Mouse (Mus musculus) naive thymus-derived CD4-positive, alpha-beta T cell, adult 2 months (primary cell): Measurements from ENCODE around the gene Zbtb8os.

Experiments
- DNase-seq: peaks from one replicate; pipeline ENCODE4 v3.0.0-alpha.2; 2011; ENCODE audit warnings: low read depth

The Zbtb8os gene

GRCm38 (mm10) chr4:129377601-129378390 is 42.3 kb downstream of the Zbtb8os start, which contains the start of gene Zbtb8a:
Gene Zbtb8a, minus strand, starts transcription at chr4:129378116.
- DNase-seq = peak; percentile 72

- no peak for DNase-seq
Measured at GRCm38 (mm10) chr4:129379805-129380204, 44.3 kb downstream of the Zbtb8os start.

- DNase-seq = no peak
Measured at GRCm38 (mm10) chr4:129381148-129381547, 45.7 kb downstream of the Zbtb8os start.

GRCm38 (mm10) chr4:129382029-129382428 is 46.5 kb downstream of the Zbtb8os start:
- no peak for DNase-seq

GRCm38 (mm10) chr4:129382488-129382887 is 47.0 kb downstream of the Zbtb8os start:
- no peak for DNase-seq

- no peak for DNase-seq
Measured at GRCm38 (mm10) chr4:129383586-129383985, 48.1 kb downstream of the Zbtb8os start.

GRCm38 (mm10) chr4:129384440-129384839 is 48.9 kb downstream of the Zbtb8os start:
- DNase-seq = no peak

- DNase-seq = no peak
Measured at GRCm38 (mm10) chr4:129385685-129386084, 50.2 kb downstream of the Zbtb8os start.

GRCm38 (mm10) chr4:129386269-129386946 is 50.9 kb downstream of the Zbtb8os start:
- DNase-seq = no peak

- DNase-seq = no peak
Measured at GRCm38 (mm10) chr4:129386989-129387388, 51.5 kb downstream of the Zbtb8os start.

- no peak for DNase-seq
Measured at GRCm38 (mm10) chr4:129388404-129388803, 52.9 kb downstream of the Zbtb8os start.

- DNase-seq = no peak
Measured at GRCm38 (mm10) chr4:129390216-129390743, 54.8 kb downstream of the Zbtb8os start.

- DNase-seq = no peak
Measured at GRCm38 (mm10) chr4:129390936-129391557, 55.6 kb downstream of the Zbtb8os start.

GRCm38 (mm10) chr4:129394089-129394870 is 58.8 kb downstream of the Zbtb8os start:
- DNase-seq = no peak

GRCm38 (mm10) chr4:129396960-129397359 is 61.5 kb downstream of the Zbtb8os start:
- DNase-seq = no peak

- no peak for DNase-seq
Measured at GRCm38 (mm10) chr4:129399813-129400212, 64.3 kb downstream of the Zbtb8os start.
